Mouse (Mus musculus) thymus, postnatal 25 days (tissue): ENCODE measurements around the gene Hdac7.

Experiments
- DNase-seq: peaks from one replicate; pipeline ENCODE4 v3.0.0; 2022

Hdac7 gene

DNA sequence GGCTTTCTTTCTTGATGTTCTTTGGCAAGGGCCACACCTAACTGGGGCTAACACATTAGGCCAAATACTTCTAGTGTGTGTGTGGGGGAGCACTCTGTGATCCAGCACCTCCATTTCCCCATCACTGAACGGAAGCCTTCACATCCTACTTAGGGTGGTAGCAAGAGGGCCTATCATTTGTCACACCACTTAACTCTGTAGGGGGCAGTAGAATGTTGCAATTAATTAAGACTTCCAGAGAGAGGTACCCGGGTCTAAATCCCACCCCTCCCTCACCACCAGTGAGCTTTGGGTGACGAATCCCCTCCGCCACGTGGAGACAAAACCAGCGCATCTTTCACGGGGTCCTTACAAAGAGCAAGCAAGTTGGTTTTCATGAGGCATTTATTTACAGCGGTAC, 9.8 kb upstream of the Hdac7 start:
- no peak for DNase-seq

GRCm38 (mm10) chr15:97852291-97852690, 8.0 kb upstream of the Hdac7 start:
- DNase-seq: no peak

DNA sequence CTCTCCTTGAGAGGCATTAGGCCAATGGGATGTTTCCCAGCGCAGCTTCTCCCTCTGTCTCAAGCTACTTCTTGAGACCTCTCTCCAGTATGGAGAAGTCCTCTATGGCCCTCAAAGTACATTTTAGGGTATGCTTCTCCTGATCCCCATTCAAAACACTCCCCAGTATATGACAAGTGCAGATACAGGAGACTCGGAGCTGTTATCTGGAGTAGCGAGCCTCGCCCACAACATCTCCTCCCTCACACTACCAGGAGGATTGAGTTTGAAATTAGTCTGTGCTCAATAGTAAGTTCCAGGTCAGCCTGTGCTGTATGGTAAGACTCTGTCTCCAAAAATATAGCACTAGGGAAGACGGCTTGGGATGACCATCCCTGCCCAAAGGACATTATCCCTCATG, 6.7 kb upstream of the Hdac7 start:
- DNase-seq: no peak

- peak; percentile 65 for DNase-seq
Measured at GRCm38 (mm10) chr15:97850441-97850840, 6.1 kb upstream of the Hdac7 start.

DNA sequence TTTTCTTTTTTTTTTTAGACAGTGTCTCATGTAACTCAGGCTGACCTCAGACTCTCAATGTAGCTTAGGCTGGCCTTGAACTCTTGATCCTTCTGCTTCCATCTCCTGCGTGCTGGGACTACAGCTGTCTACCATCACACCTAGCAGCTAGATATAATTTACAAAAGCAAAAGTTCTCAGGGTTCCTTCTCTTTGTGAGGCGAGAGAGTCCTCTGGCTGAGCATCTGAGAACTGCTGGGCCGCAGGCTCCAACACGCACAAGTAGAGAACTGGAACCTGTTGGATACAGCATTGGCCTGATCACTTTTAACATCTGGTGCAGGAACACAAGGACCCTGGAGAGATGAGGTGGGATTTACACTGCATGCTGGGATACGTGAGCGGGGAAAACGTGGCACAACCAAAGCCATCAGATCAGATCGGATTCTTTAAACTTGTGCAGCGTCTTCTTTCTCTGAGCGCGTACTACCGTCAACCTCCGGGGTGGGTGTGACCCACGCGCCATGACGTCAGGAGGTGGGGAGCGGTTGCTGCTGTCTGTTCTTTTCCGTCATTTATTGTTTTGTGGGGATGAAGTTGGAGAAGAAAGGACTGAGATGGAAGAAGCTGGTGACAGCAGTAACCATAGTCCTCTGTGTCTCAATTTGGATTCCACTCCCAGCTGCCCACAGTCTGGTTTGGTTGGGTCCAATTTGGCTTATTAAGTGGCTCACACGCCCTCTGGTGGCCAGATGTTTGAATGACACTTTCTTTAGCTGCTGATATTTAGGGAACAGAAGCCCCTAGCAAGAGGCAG, 5.0 kb upstream of the Hdac7 start:
- DNase-seq: peak; percentile 89

DNA sequence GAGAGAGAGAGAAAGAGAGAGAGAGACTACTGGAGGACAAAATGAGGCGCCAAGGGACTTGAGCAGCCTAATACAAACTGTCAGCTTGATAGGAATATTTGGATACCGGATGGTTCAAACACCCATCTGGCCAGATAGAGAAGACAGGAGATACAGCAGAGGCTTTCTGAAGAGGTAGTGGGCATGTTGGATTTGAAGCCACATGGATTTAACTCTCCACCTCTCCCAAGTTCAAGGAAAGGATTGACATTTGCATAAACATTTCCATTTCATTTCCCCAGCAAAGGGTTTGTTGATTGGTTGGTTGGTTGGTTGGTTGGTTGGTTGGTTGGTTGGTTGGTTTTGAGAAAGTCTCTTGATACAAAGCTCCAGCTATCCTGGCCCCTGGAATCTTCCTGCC, 3.6 kb upstream of the Hdac7 start:
- no peak for DNase-seq

DNA sequence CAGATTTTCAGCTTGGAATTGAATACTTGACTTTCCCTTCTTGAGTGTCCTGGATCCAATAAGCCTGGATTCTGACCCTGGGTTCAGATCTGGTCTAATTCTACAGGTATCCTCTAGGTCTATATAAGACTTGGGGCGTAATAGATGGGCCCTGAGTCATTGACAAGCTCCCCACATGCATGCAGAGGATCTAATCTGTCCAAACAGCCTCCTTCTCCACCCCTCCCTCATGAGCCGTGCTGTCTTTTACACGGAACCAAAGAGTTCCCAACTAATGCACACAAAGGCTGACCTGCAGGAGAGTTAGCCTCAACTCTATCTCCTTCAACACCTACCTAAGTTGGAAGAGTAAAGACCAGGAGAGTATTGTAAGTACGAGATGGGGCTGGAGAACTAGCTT, 3.0 kb upstream of the Hdac7 start:
- DNase-seq: no peak

DNA sequence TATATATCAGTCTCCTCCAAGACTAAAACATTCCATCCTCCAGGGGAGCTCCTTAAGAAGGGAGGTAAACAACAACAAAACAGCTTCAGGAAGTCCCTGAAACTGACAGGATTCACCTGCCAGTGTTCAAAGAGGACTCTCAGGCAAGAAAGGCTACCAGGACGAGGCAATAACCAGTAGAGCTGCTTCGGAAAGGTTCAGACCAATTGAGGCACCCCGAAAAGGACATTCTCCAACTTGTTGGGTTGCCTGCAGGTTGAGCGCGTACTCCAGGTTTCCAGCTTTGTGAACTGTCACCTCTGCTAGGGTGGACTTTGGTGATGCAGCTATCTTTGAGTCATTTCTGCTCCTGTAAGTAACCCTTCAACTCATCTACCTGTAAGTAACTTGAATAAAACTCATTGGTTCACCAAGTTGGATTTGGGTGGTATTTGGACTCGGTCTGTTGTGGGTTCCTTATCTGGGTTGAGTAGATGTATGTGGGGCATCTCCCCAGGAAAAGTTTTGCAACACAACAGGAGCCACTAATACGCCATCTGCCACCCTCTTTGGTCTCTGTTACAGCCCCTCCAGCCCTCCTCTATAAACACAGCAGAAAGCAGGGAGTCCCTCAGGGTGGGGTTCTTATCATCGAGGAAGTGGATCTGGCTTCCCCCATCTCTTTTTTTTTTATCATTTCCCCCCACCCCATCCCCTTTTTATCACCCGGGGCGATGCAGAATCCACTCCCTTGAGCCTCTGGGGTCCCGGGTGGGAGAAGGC, 2.0 kb upstream of the Hdac7 start:
- no peak for DNase-seq

GRCm38 (mm10) chr15:97843247-97843651, 1.1 kb downstream of the Hdac7 start:
- DNase-seq: peak; percentile 78

- peak; percentile 78 for DNase-seq
Measured at GRCm38 (mm10) chr15:97842058-97842457, 2.2 kb downstream of the Hdac7 start.

GRCm38 (mm10) chr15:97841383-97841782, 2.9 kb downstream of the Hdac7 start:
- DNase-seq: peak; percentile 25

GRCm38 (mm10) chr15:97840781-97841180, 3.5 kb downstream of the Hdac7 start:
- DNase-seq: peak; percentile 5

GRCm38 (mm10) chr15:97839991-97840455, 4.3 kb downstream of the Hdac7 start:
- peak; percentile 42 for DNase-seq

DNA sequence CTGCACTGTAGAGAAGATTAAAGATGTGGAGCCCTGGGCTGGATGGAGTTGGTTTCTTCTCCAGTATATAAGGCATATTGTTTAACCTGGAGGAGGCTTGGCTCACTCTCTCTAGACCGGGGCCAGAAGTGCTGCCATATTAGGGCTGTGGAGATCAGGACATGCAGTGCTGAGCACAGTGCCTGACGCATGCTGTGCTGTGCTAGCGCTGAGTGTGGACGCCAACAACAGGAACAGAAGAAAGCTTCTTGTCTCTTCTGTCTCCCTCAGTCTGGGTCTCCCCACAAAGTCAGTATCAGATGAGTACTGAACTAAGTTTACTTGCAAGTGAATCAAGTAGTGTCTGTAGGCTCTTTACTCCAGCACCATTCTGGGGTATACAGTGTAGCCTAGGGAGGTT, 4.8 kb downstream of the Hdac7 start:
- DNase-seq: no peak

DNA sequence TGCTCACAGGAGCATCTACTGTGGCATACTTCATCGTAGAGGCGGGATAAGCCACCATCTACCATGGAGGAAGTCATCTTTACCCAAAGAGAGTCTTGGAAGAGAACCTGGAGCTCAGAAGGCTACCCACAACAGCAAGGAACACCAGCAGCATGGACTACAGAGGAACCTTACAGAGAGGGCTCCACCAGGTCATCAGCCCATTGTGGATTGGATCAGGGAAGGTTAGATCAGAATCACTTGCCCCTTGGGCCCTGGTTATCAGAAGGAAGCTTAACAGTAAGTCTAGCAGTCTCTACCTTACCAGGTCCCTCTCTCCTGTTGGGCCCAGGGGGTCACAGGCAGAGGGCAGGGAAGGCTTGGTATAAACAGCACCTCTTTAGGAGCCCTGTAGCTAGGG, 5.3 kb downstream of the Hdac7 start:
- DNase-seq: peak; percentile 38

DNA sequence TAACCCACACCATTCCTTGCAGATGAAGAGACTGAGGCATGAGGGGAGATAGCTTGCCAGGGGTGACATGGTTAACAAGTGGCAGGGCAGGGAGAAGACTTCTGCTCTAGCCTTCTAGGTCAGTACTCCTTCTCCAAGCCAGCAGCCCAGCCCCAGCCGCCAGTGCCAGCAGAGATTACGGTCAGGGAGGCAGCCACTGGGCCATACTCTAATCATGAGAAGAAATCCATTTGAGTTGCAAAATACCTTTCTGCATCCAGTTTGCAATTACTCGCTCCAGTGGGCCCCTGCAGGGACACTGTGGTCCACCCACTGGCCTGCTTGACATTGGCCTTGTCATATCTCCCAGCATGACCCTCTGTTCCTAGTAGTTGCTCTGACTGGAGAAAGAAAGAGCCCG, 5.9 kb downstream of the Hdac7 start:
- peak; percentile 19 for DNase-seq

DNA sequence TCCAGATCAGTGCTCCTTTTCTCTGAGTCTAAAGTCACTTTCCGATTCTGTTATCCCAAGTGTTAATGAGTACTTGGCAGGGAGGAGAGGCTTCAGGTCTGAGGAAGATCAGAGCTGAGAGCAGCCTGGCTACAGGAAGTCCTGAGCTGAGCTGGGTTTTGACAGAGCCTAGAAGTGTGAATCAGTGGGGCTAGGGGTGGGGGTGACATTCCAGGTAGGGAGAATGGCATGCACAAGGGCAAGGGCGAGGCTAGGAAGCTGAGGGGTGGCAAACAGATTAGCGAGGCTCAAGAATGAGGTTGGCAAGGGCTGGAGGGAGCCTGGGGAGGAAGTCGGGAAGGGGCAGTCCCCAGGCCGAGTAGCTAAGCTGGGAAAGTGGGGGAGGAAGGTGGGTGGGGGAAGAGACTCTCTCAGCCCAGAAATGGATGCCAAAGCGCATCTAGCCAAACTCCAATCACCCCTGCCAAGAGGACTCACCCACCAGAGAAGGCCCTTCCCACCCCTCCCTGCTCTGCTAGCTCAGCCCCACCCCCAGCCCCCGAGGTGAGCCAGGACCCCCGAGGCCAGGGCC, 6.7 kb downstream of the Hdac7 start:
- DNase-seq: peak; percentile 71

DNA sequence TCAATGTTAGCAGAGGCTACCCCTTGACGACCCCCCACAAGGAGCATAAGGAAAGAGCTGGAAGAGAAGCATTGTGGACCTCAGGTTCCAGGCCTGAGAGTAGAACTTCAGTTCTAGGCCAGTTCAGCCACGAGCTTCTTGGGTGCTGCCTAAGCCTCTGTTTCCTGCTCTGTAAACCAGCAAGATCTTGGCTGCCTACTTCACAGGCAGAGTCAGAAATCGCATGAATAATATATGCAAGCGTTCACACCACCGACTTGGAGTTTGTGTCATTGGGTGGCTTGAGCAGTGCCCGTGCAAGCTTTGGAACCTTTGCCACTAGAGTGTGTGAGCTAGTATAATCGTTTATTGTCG, 7.4 kb downstream of the Hdac7 start:
- DNase-seq: no peak

DNA sequence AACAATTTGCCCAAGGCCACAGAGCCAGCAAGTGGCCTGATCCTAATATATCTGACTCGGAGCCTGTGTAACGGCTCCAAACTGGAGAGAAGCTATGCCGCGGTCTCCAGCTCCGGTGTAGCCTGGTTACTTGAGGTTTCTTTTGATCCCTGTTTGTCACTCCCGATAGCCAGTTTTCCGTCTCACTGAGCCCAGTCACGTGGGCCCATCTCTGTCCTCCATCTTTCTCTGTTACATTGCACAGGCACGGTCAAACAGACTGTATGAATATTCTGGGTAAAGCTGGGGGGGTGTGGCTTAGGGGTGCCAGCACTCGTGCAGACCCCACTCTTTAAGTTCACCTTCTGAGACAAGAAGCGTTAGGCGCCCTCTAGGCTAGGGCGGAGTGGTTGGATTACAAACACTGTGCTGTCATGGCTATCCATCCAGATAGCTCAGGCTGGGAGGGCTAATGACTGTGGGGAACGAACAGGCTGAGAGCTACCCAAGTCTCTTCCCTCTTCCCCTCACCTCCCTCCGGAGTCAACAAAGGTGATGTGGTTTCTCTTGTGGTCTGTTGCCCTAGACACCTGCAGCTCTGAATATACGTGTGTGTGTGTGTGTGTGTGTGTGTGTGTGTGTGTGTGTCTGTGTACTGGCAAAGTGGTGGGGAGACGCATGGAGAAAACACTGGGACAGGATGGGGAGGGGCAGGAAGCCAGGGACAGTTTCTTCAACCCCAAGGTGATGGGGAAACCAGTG, 8.0 kb downstream of the Hdac7 start:
- DNase-seq: peak; percentile 82

- peak; percentile 47 for DNase-seq
Measured at GRCm38 (mm10) chr15:97832764-97833479, 11.4 kb downstream of the Hdac7 start.

- no peak for DNase-seq
Measured at GRCm38 (mm10) chr15:97831987-97832640, 12.2 kb downstream of the Hdac7 start.
